Mouse (Mus musculus): Measurements from ENCODE around the gene Mmp19.
"Not testable (repeated sequence)": the region's sequence is repeated elsewhere in the genome, so short reads cannot be mapped to it uniquely, and the experiment has no call there.

Gene Mmp19

GRCm38 (mm10) chr10:128798676-128799075 is 8.0 kb downstream of the Mmp19 start:
- in situ Hi-C loops (cut with MboI, MseI): loop anchor here (10.0 kb wide), 1 partner anchor 316 kb away; the partner anchor contains the start of gene Olfr769

- in situ Hi-C loops (cut with MboI, MseI): no loop called here
Observed at GRCm38 (mm10) chr10:128801981-128802495, 11.3 kb downstream of the Mmp19 start.

GRCm38 (mm10) chr10:128802956-128803355 is 12.2 kb downstream of the Mmp19 start:
- in situ Hi-C loops (cut with MboI, MseI): no loop called here

GRCm38 (mm10) chr10:128803361-128803760 is 12.7 kb downstream of the Mmp19 start:
- in situ Hi-C loops (cut with MboI, MseI): no loop called here

- in situ Hi-C loops (cut with MboI, MseI): no loop called here
Observed at GRCm38 (mm10) chr10:128803771-128804270, 13.1 kb downstream of the Mmp19 start, which contains the start of gene Dnajc14. Gene Dnajc14 (plus strand): TSS chr10:128804062.

- in situ Hi-C loops (cut with MboI, MseI): no loop called here
Observed at GRCm38 (mm10) chr10:128804271-128805091, 13.8 kb downstream of the Mmp19 start, which contains the start of gene Tmem198b. Gene Tmem198b (minus strand): TSS chr10:128804370.

- in situ Hi-C loops (cut with MboI, MseI): no loop called here
Observed at GRCm38 (mm10) chr10:128805092-128806000, 14.6 kb downstream of the Mmp19 start.

- in situ Hi-C loops (cut with MboI, MseI): no loop called here
Observed at GRCm38 (mm10) chr10:128806086-128806485, 15.4 kb downstream of the Mmp19 start.

GRCm38 (mm10) chr10:128807018-128807417 is 16.3 kb downstream of the Mmp19 start:
- in situ Hi-C loops (cut with MboI, MseI): no loop called here

- in situ Hi-C loops (cut with MboI, MseI): no loop called here
Observed at GRCm38 (mm10) chr10:128817033-128817432, 26.3 kb downstream of the Mmp19 start, which contains the start of gene Sarnp. Gene Sarnp (plus strand): TSS chr10:128817333.

- in situ Hi-C loops (cut with MboI, MseI): no loop called here
Observed at GRCm38 (mm10) chr10:128820217-128820616, 29.5 kb downstream of the Mmp19 start.

- in situ Hi-C loops (cut with MboI, MseI): no loop called here
Observed at GRCm38 (mm10) chr10:128821358-128822056, 30.8 kb downstream of the Mmp19 start, which contains the start of gene Ormdl2. Gene Ormdl2 (minus strand): TSS chr10:128821645.

GRCm38 (mm10) chr10:128822135-128822534 is 31.4 kb downstream of the Mmp19 start:
- in situ Hi-C loops (cut with MboI, MseI): no loop called here

GRCm38 (mm10) chr10:128823087-128823486 is 32.4 kb downstream of the Mmp19 start:
- in situ Hi-C loops (cut with MboI, MseI): not testable (repeated sequence)

- in situ Hi-C loops (cut with MboI, MseI): no loop called here
Observed at GRCm38 (mm10) chr10:128823821-128824220, 33.1 kb downstream of the Mmp19 start.

GRCm38 (mm10) chr10:128837400-128837799 is 46.7 kb downstream of the Mmp19 start:
- in situ Hi-C loops (cut with MboI, MseI): no loop called here

GRCm38 (mm10) chr10:128839434-128839833 is 48.7 kb downstream of the Mmp19 start:
- in situ Hi-C loops (cut with MboI, MseI): no loop called here

- in situ Hi-C loops (cut with MboI, MseI): no loop called here
Observed at GRCm38 (mm10) chr10:128840612-128841011, 49.9 kb downstream of the Mmp19 start.

GRCm38 (mm10) chr10:128843260-128843659 is 52.5 kb downstream of the Mmp19 start:
- in situ Hi-C loops (cut with MboI, MseI): no loop called here

GRCm38 (mm10) chr10:128845516-128845915 is 54.8 kb downstream of the Mmp19 start:
- in situ Hi-C loops (cut with MboI, MseI): no loop called here

- in situ Hi-C loops (cut with MboI, MseI): no loop called here
Observed at GRCm38 (mm10) chr10:128846664-128847063, 56.0 kb downstream of the Mmp19 start.
